Comparison of ENCODE assay signal across 15 mouse cellular contexts in genomic region chr5:151046131-151046530, GRCm38 (mm10).
"Had no signal": no experiment of that assay in that cellular context is flagged by ENCODE, and none has a peak within 500 bp of the region (broad histone marks: within the 10 kb centered on the region; RNA-seq: fewer than 3 reads in every experiment).

No protein-coding gene starts in this region.

- H3K27ac ChIP-seq: lung, embryonic 15.5 days; macrophage; midbrain, embryonic 13.5 days; midbrain, embryonic 15.5 days; neural tube, embryonic 12.5 days; stomach, embryonic 15.5 days; stomach, postnatal 0 days had no signal

- H3K4me3 ChIP-seq: lung, embryonic 15.5 days; megakaryocyte, embryonic 14.5 days; midbrain, embryonic 13.5 days; midbrain, embryonic 15.5 days; neural tube, embryonic 12.5 days; stomach, embryonic 15.5 days had no signal

- H3K36me3 ChIP-seq: midbrain, embryonic 13.5 days; midbrain, embryonic 15.5 days had no signal

- H3K4me2 ChIP-seq: lung, embryonic 15.5 days; midbrain, embryonic 11.5 days; midbrain, embryonic 13.5 days; midbrain, embryonic 15.5 days; neural tube, embryonic 12.5 days; stomach, embryonic 15.5 days had no signal

- H3K9me3 ChIP-seq: lung, embryonic 15.5 days; midbrain, embryonic 13.5 days; midbrain, embryonic 15.5 days; neural tube, embryonic 12.5 days; stomach, embryonic 15.5 days had no signal

- H3K27me3 ChIP-seq: lung, embryonic 15.5 days; megakaryocyte, embryonic 14.5 days; midbrain, embryonic 13.5 days; midbrain, embryonic 15.5 days; neural tube, embryonic 12.5 days; stomach, embryonic 15.5 days had no signal

- H3K9ac ChIP-seq: lung, embryonic 15.5 days; midbrain, embryonic 13.5 days; midbrain, embryonic 15.5 days; neural tube, embryonic 12.5 days; stomach, embryonic 15.5 days had no signal

- ATAC-seq: midbrain, embryonic 13.5 days; midbrain, embryonic 15.5 days had no signal

- H3K4me1 ChIP-seq: megakaryocyte, embryonic 14.5 days; midbrain, embryonic 13.5 days; midbrain, embryonic 15.5 days; neural tube, embryonic 12.5 days; stomach, embryonic 15.5 days had no signal

- DNase-seq: lung, adult 2 months; lung, postnatal 14 days; lung, postnatal 36 days; right cerebral cortex, postnatal 14 days; thymus, adult 2 months; thymus, postnatal 36 days had no signal
